Mouse (Mus musculus): Measurements from ENCODE around the gene Wnt11. TPM values are rescaled to one million over a fixed set of nuclear protein-coding genes. Genes with fewer than 3 reads are reported as not detected.

The Wnt11 gene
- polyA plus RNA-seq, 1 experiment = 4.0 TPM

GRCm38 (mm10) chr7:98856128-98856527 is 21.2 kb downstream of the Wnt11 start:
- no peaks in the 10 kb centered on the region for H3K4me1 ChIP-seq (ENCODE audit: control insufficient read depth, insufficient read depth, low read length)
- no peak overlapping the region for H3K4me3 ChIP-seq (ENCODE audit: insufficient read depth, low read length)
- no peak overlapping the region for H3K27ac ChIP-seq (ENCODE audit: insufficient read depth, low read length)
- TF ChIP-seq POLR2A (IDR thresholded peaks at IDR 0.05; ENCODE audit: low read depth, low read length) = no peak
- TF ChIP-seq CTCF (IDR thresholded peaks at IDR 0.05; ENCODE audit: borderline replicate concordance, insufficient read depth, low read length) = no peak

GRCm38 (mm10) chr7:98857094-98857493 is 22.2 kb downstream of the Wnt11 start:
- TF ChIP-seq POLR2A (IDR thresholded peaks at IDR 0.05; ENCODE audit: low read depth, low read length) (no peak), CTCF (IDR thresholded peaks at IDR 0.05; ENCODE audit: borderline replicate concordance, insufficient read depth, low read length) (no peak)
- no peaks in the 10 kb centered on the region for H3K4me1 ChIP-seq (ENCODE audit: control insufficient read depth, insufficient read depth, low read length)
- H3K4me3 ChIP-seq (ENCODE audit: insufficient read depth, low read length) = no peak overlapping the region
- no peak overlapping the region for H3K27ac ChIP-seq (ENCODE audit: insufficient read depth, low read length)

- no peak for TF ChIP-seq CTCF (IDR thresholded peaks at IDR 0.05; ENCODE audit: borderline replicate concordance, insufficient read depth, low read length)
- no peak for TF ChIP-seq POLR2A (IDR thresholded peaks at IDR 0.05; ENCODE audit: low read depth, low read length)
- no peak overlapping the region for H3K27ac ChIP-seq (ENCODE audit: insufficient read depth, low read length)
- H3K4me1 ChIP-seq (ENCODE audit: control insufficient read depth, insufficient read depth, low read length) = no peaks in the 10 kb centered on the region
- no peak overlapping the region for H3K4me3 ChIP-seq (ENCODE audit: insufficient read depth, low read length)
These were observed 26.1 kb downstream of the Wnt11 start for GRCm38 (mm10) chr7:98861002-98861401.

- Histone ChIP-seq H3K27ac (ENCODE audit: insufficient read depth, low read length) (no peak overlapping the region), H3K4me1 (ENCODE audit: control insufficient read depth, insufficient read depth, low read length) (no peaks in the 10 kb centered on the region), H3K4me3 (ENCODE audit: insufficient read depth, low read length) (no peak overlapping the region)
- TF ChIP-seq POLR2A (IDR thresholded peaks at IDR 0.05; ENCODE audit: low read depth, low read length) (no peak), CTCF (IDR thresholded peaks at IDR 0.05; ENCODE audit: borderline replicate concordance, insufficient read depth, low read length) (no peak)
These were observed 28.1 kb downstream of the Wnt11 start for GRCm38 (mm10) chr7:98862994-98863393.

- no peak for TF ChIP-seq POLR2A (IDR thresholded peaks at IDR 0.05; ENCODE audit: low read depth, low read length)
- TF ChIP-seq CTCF (IDR thresholded peaks at IDR 0.05; ENCODE audit: borderline replicate concordance, insufficient read depth, low read length) = no peak
- no peaks in the 10 kb centered on the region for H3K4me1 ChIP-seq (ENCODE audit: control insufficient read depth, insufficient read depth, low read length)
- no peak overlapping the region for H3K27ac ChIP-seq (ENCODE audit: insufficient read depth, low read length)
- no peak overlapping the region for H3K4me3 ChIP-seq (ENCODE audit: insufficient read depth, low read length)
These were observed 29.2 kb downstream of the Wnt11 start for GRCm38 (mm10) chr7:98863969-98864718.

- no peak for TF ChIP-seq POLR2A (IDR thresholded peaks at IDR 0.05; ENCODE audit: low read depth, low read length)
- TF ChIP-seq CTCF (IDR thresholded peaks at IDR 0.05; ENCODE audit: borderline replicate concordance, insufficient read depth, low read length) = no peak
- Histone ChIP-seq H3K27ac (ENCODE audit: insufficient read depth, low read length) (no peak overlapping the region), H3K4me3 (ENCODE audit: insufficient read depth, low read length) (no peak overlapping the region), H3K4me1 (ENCODE audit: control insufficient read depth, insufficient read depth, low read length) (no peaks in the 10 kb centered on the region)
These were observed 32.3 kb downstream of the Wnt11 start for GRCm38 (mm10) chr7:98867053-98867793.

- H3K4me1 ChIP-seq (ENCODE audit: control insufficient read depth, insufficient read depth, low read length) = no peaks in the 10 kb centered on the region
- no peak overlapping the region for H3K27ac ChIP-seq (ENCODE audit: insufficient read depth, low read length)
- no peak for TF ChIP-seq CTCF (IDR thresholded peaks at IDR 0.05; ENCODE audit: borderline replicate concordance, insufficient read depth, low read length)
- TF ChIP-seq POLR2A (IDR thresholded peaks at IDR 0.05; ENCODE audit: low read depth, low read length) = no peak
- no peak overlapping the region for H3K4me3 ChIP-seq (ENCODE audit: insufficient read depth, low read length)
These were observed 32.9 kb downstream of the Wnt11 start for GRCm38 (mm10) chr7:98867794-98868150.

- no peak overlapping the region for H3K27ac ChIP-seq (ENCODE audit: insufficient read depth, low read length)
- TF ChIP-seq CTCF (IDR thresholded peaks at IDR 0.05; ENCODE audit: borderline replicate concordance, insufficient read depth, low read length) (no peak), POLR2A (IDR thresholded peaks at IDR 0.05; ENCODE audit: low read depth, low read length) (no peak)
- H3K4me1 ChIP-seq (ENCODE audit: control insufficient read depth, insufficient read depth, low read length) = no peaks in the 10 kb centered on the region
These were observed 34.2 kb downstream of the Wnt11 start for GRCm38 (mm10) chr7:98869070-98869469.

GRCm38 (mm10) chr7:98870791-98871190 is 35.9 kb downstream of the Wnt11 start:
- TF ChIP-seq CTCF (IDR thresholded peaks at IDR 0.05; ENCODE audit: borderline replicate concordance, insufficient read depth, low read length) (no peak), POLR2A (IDR thresholded peaks at IDR 0.05; ENCODE audit: low read depth, low read length) (no peak)
- Histone ChIP-seq H3K27ac (ENCODE audit: insufficient read depth, low read length) (no peak overlapping the region), H3K4me3 (ENCODE audit: insufficient read depth, low read length) (no peak overlapping the region), H3K4me1 (ENCODE audit: control insufficient read depth, insufficient read depth, low read length) (no peaks in the 10 kb centered on the region; the same call in 1 of the 2 replicates)

More at GRCm38 (mm10) chr7:98869070-98869469, 34.2 kb downstream of the Wnt11 start:
- no peak overlapping the region for H3K4me3 ChIP-seq (ENCODE audit: insufficient read depth, low read length)

GRCm38 (mm10) chr7:98871882-98872281 is 37.0 kb downstream of the Wnt11 start:
- H3K4me3 ChIP-seq (ENCODE audit: insufficient read depth, low read length) = no peak overlapping the region
- no peak for TF ChIP-seq POLR2A (IDR thresholded peaks at IDR 0.05; ENCODE audit: low read depth, low read length)
- no peak for TF ChIP-seq CTCF (IDR thresholded peaks at IDR 0.05; ENCODE audit: borderline replicate concordance, insufficient read depth, low read length)
- H3K27ac ChIP-seq (ENCODE audit: insufficient read depth, low read length) = no peak overlapping the region
- H3K4me1 ChIP-seq (ENCODE audit: control insufficient read depth, insufficient read depth, low read length) = no peaks in the 10 kb centered on the region; the same call in 1 of the 2 replicates
